Comparison of ENCODE assay signal across 9 mouse cellular contexts in genomic region chr10:42763246-42763645, GRCm38 (mm10). TPM values are rescaled to one million over a fixed set of nuclear protein-coding genes. Genes with fewer than 3 reads are reported as not detected.
A peak's percentile ranks its signal among the peaks of the same experiment; 100 is the strongest.
DNase-seq lines count a peak whose midpoint lies in the region; ATAC-seq and TF ChIP-seq lines count a peak whose summit lies in the region.
"Had no signal": no experiment of that assay in that cellular context is flagged by ENCODE, and none has a peak within 500 bp of the region (broad histone marks: within the 10 kb centered on the region; RNA-seq: fewer than 3 reads in every experiment).

No protein-coding gene starts in this region.

- H3K4me2 ChIP-seq in kidney, postnatal 0 days (ENCODE audit: low read length) = peak overlapping the region; percentile 80
- peak overlapping the region; percentile 78 for H3K4me2 ChIP-seq in neural tube, embryonic 12.5 days (replicated peaks)

- no peak overlapping the region for H3K27ac ChIP-seq in kidney, postnatal 0 days
- H3K27ac ChIP-seq in embryonic fibroblast, embryonic 13.5 days (ENCODE audit: insufficient read depth, low read length) = peak overlapping the region; percentile 26
- H3K27ac ChIP-seq in limb, embryonic 10.5 days = no peak overlapping the region
- H3K27ac ChIP-seq in neural tube, embryonic 12.5 days = no peak overlapping the region

- peak overlapping the region; percentile 10; the same call in 1 of the 2 replicates for H3K9ac ChIP-seq in kidney, postnatal 0 days (ENCODE audit: low read depth, low read length)
- H3K9ac ChIP-seq in neural tube, embryonic 12.5 days = peak overlapping the region; percentile 95; the same call in 1 of the 2 replicates

- TF ChIP-seq CTCF in kidney, postnatal 0 days (IDR thresholded peaks at IDR 0.05; ENCODE audit: low read depth) = no peak
- no peak for TF ChIP-seq CTCF in embryonic fibroblast, embryonic 13.5 days (IDR thresholded peaks at IDR 0.05; ENCODE audit: borderline replicate concordance, insufficient read depth, low read length)

- no peak for TF ChIP-seq POLR2A in embryonic fibroblast, embryonic 13.5 days (IDR thresholded peaks at IDR 0.05; ENCODE audit: low read depth, low read length)

- peaks cover 4% of the 10 kb centered on the region for H3K4me1 ChIP-seq in kidney, postnatal 0 days (replicated peaks; ENCODE audit: insufficient read depth, low read length)
- peaks cover 13% of the 10 kb centered on the region for H3K4me1 ChIP-seq in embryonic fibroblast, embryonic 13.5 days (ENCODE audit: control insufficient read depth, insufficient read depth, low read length)
- peaks cover 24% of the 10 kb centered on the region for H3K4me1 ChIP-seq in limb, embryonic 10.5 days
- peaks cover 20% of the 10 kb centered on the region for H3K4me1 ChIP-seq in neural tube, embryonic 12.5 days

- no peak for ATAC-seq in kidney, postnatal 0 days (replicated peaks; ENCODE audit: low FRiP score, low read depth)
- ATAC-seq in neural tube, embryonic 12.5 days (ENCODE audit: low FRiP score, low read depth) = no peak
- no peak for ATAC-seq in megakaryocyte-erythroid progenitor cell, adult 5-6 weeks (replicated peaks; ENCODE audit: low FRiP score, low TSS enrichment, poor library complexity, severe bottlenecking)
- ATAC-seq in CD4-positive, CD25-positive, alpha-beta regulatory T cell, adult 4 months = no peak

- intact Hi-C loops in left cerebral cortex, postnatal 25 days (cut with DNase I) = no loop called here

- DNase-seq in kidney, postnatal 0 days (ENCODE audit: low spot score) = no peak
- no peak for DNase-seq in kidney, postnatal 36 days
- no peak for DNase-seq in limb, embryonic 10.5 days (ENCODE audit: low spot score)
- no peak for DNase-seq in left cerebral cortex, postnatal 25 days (ENCODE audit: low spot score in 2 of 2)
- DNase-seq: cerebellum, postnatal 36 days had no signal

- 33% methylated on average over 4 of the region's 4 CpGs for WGBS in kidney, postnatal 0 days
- WGBS in limb, embryonic 10.5 days = 56% methylated on average over 4 of the region's 4 CpGs
- WGBS in neural tube, embryonic 12.5 days = 47% methylated on average over 4 of the region's 4 CpGs

- no peaks in the 10 kb centered on the region for H3K9me3 ChIP-seq in kidney, postnatal 0 days (replicated peaks; ENCODE audit: low read length)
- H3K9me3 ChIP-seq in limb, embryonic 10.5 days (replicated peaks) = no peaks in the 10 kb centered on the region
- H3K9me3 ChIP-seq in neural tube, embryonic 12.5 days = no peaks in the 10 kb centered on the region

- H3K36me3 ChIP-seq in kidney, postnatal 0 days (ENCODE audit: insufficient read depth, low read length) = no peaks in the 10 kb centered on the region
- H3K36me3 ChIP-seq in limb, embryonic 10.5 days = peaks cover 9% of the 10 kb centered on the region
- no peaks in the 10 kb centered on the region for H3K36me3 ChIP-seq in neural tube, embryonic 12.5 days

- H3K27me3 ChIP-seq in kidney, postnatal 0 days (ENCODE audit: insufficient read depth, low read length) = no peaks in the 10 kb centered on the region
- no peaks in the 10 kb centered on the region for H3K27me3 ChIP-seq in limb, embryonic 10.5 days (ENCODE audit: low read depth, poor library complexity, severe bottlenecking)
- H3K27me3 ChIP-seq in neural tube, embryonic 12.5 days (replicated peaks) = no peaks in the 10 kb centered on the region

- H3K4me3 ChIP-seq in kidney, postnatal 0 days (replicated peaks; ENCODE audit: low read depth, low read length) = peak overlapping the region; percentile 96
- H3K4me3 ChIP-seq in embryonic fibroblast, embryonic 13.5 days (ENCODE audit: insufficient read depth, low read length) = peak overlapping the region; percentile 89
- peak overlapping the region; percentile 73 for H3K4me3 ChIP-seq in limb, embryonic 10.5 days
- no peak overlapping the region; the same call in 1 of the 2 replicates for H3K4me3 ChIP-seq in neural tube, embryonic 12.5 days

RNA-seq across cellular contexts. Expression of gene Sec63, which starts 1.9 kb away (rescaled TPM):
- 17.6 and 17.7 TPM in 2 replicates for polyA plus RNA-seq in kidney, postnatal 0 days (2015; fragmentation: Nextera tagmentation; extraction: Ambion mirVana)
- polyA plus RNA-seq in embryonic fibroblast, embryonic 13.5 days (2011; ENCODE audit: insufficient read length, low read depth, missing spikeins) = 106 and 124 TPM in 2 replicates
- 24.7 and 29.9 TPM in 2 replicates for polyA plus RNA-seq in limb, embryonic 10.5 days (2016; fragmentation: Nextera tagmentation; extraction: Ambion mirVana)
- 29.3 and 33.8 TPM in 2 replicates for polyA plus RNA-seq in neural tube, embryonic 12.5 days (2016; fragmentation: Nextera tagmentation; extraction: Ambion mirVana)
- total RNA-seq in megakaryocyte-erythroid progenitor cell, adult 5-6 weeks (2014; fragmentation: Nextera tagmentation) = 25.6 and 29.3 TPM in 2 replicates
- total RNA-seq in megakaryocyte-erythroid progenitor cell, adult 5-6 weeks (2017) = 17.5 and 39.9 TPM in 2 replicates
- 10 to 100 TPM; 17.8 to 19.4 TPM for polyA plus RNA-seq in CD4-positive, CD25-positive, alpha-beta regulatory T cell, adult 4 months (2017; shearing (Covaris generic))
- total RNA-seq in left cerebral cortex, postnatal 25 days (2021) = 10 to 100 TPM; 48.5 to 56.6 TPM
